Mouse (Mus musculus) hindbrain, postnatal 0 days (tissue): ENCODE measurements at regions not wholly inside any gene's neighbourhood (a gene's known extent, or its start where the extent isn't known, plus 50 kb on each side); places are given as distances from the start of the nearest gene placed in this dataset.
"Not testable (repeated sequence)": the region's sequence is repeated elsewhere in the genome, so short reads cannot be mapped to it uniquely, and the experiment has no call there.

Experiments
- ATAC-seq: fragments of 200-750 bp; cut with Nextera tagmentation; 2 replicates; pipeline ENCODE4 v1.8.0; 2017; ENCODE audit warnings: mild to moderate bottlenecking, moderate TSS enrichment, moderate library complexity
- DNase-seq: peaks from one replicate; pipeline ENCODE4 v3.0.0-alpha.2; 2015; ENCODE audit warnings: low spot score
- H3K27ac ChIP-seq: fragments of 300-500 bp; sonication (generic); 2 replicates; pipeline ENCODE4 v1.5.1; 2014; ENCODE audit warnings: mild to moderate bottlenecking
- H3K27me3 ChIP-seq: fragments of 300-500 bp; sonication (generic); 2 replicates; pipeline ENCODE4 v1.6.1; 2014; ENCODE audit warnings: low read length, mixed read lengths; ENCODE audit not compliant: insufficient read depth
- H3K36me3 ChIP-seq: fragments of 300-500 bp; sonication (generic); 2 replicates; pipeline ENCODE4 v1.6.1; 2014; ENCODE audit warnings: low read length, mixed read lengths; ENCODE audit not compliant: insufficient read depth
- H3K4me1 ChIP-seq: fragments of 300-500 bp; sonication (generic); 2 replicates; pipeline ENCODE4 v1.6.1; 2014; ENCODE audit warnings: antibody characterized with exemption, low read length, mixed read lengths; ENCODE audit not compliant: insufficient read depth
- H3K4me2 ChIP-seq: fragments of 300-500 bp; sonication (generic); 2 replicates; pipeline ENCODE4 v1.6.1; 2014; ENCODE audit warnings: low read depth, mild to moderate bottlenecking, low read length, moderate library complexity, mixed read lengths
- H3K4me3 ChIP-seq: fragments of 300-500 bp; sonication (generic); 2 replicates; pipeline ENCODE4 v1.5.1; 2014; ENCODE audit warnings: low read length
- H3K9ac ChIP-seq: fragments of 300-500 bp; sonication (generic); replicated peaks from 2 replicates; pipeline ENCODE4 v1.6.1; 2014; ENCODE audit warnings: mild to moderate bottlenecking, low read length, moderate library complexity, mixed read lengths
- H3K9me3 ChIP-seq: fragments of 300-500 bp; sonication (generic); 2 replicates; pipeline ENCODE4 v1.6.1; 2016; ENCODE audit warnings: low read length, mixed read lengths
- CTCF ChIP-seq: IDR thresholded peaks from 2 replicates; pipeline ENCODE4 v1.5.1; 2016; ENCODE audit warnings: antibody characterized with exemption, control low read depth, low read depth
- WGBS: fragments of 180-500 bp; shearing (Covaris S2); extraction: QIAGEN DNeasy Blood & Tissue Kit; methylation state at CpG from one replicate; pipeline ENCODE4 v1.1.7; 2014; 5-methylcytosine and 5-hydroxymethylcytosine counted together

- TF ChIP-seq CTCF: no peak
- no peak overlapping the region for H3K9ac ChIP-seq
- no peaks in the 10 kb centered on the region for H3K36me3 ChIP-seq
- no peaks in the 10 kb centered on the region for H3K27me3 ChIP-seq
- H3K4me2 ChIP-seq: no peak overlapping the region
- no peaks in the 10 kb centered on the region for H3K9me3 ChIP-seq
- no peak overlapping the region for H3K27ac ChIP-seq
- no peaks in the 10 kb centered on the region for H3K4me1 ChIP-seq
- ATAC-seq: no peak
- DNase-seq: no peak
- 85% methylated on average over 1 of the region's 1 CpGs for WGBS
- H3K4me3 ChIP-seq: no peak overlapping the region
Measured at GRCm38 (mm10) chr10:126299962-126300361, 334.0 kb downstream of the Lrig3 start.

GRCm38 (mm10) chr10:126298211-126298610 is 332.2 kb downstream of the Lrig3 start:
- Histone ChIP-seq H3K9ac (no peak overlapping the region), H3K4me2 (no peak overlapping the region), H3K9me3 (no peaks in the 10 kb centered on the region), H3K4me1 (no peaks in the 10 kb centered on the region), H3K4me3 (no peak overlapping the region), H3K27ac (no peak overlapping the region), H3K27me3 (no peaks in the 10 kb centered on the region), H3K36me3 (no peaks in the 10 kb centered on the region)
- no peak for DNase-seq
- 79% methylated on average over 6 of the region's 6 CpGs for WGBS
- no peak for ATAC-seq
- TF ChIP-seq CTCF: no peak

GRCm38 (mm10) chr10:126295853-126296252 is 329.9 kb downstream of the Lrig3 start:
- DNase-seq (no peak), ATAC-seq (no peak)
- H3K27ac ChIP-seq: no peak overlapping the region
- 55% methylated on average over 7 of the region's 7 CpGs for WGBS
- TF ChIP-seq CTCF: no peak
- no peaks in the 10 kb centered on the region for H3K27me3 ChIP-seq
- H3K4me2 ChIP-seq: no peak overlapping the region
- no peak overlapping the region for H3K4me3 ChIP-seq
- H3K36me3 ChIP-seq: no peaks in the 10 kb centered on the region
- H3K4me1 ChIP-seq: no peaks in the 10 kb centered on the region
- no peak overlapping the region for H3K9ac ChIP-seq
- H3K9me3 ChIP-seq: no peaks in the 10 kb centered on the region

- TF ChIP-seq CTCF: no peak
- Histone ChIP-seq H3K9ac (no peak overlapping the region), H3K4me1 (no peaks in the 10 kb centered on the region), H3K9me3 (no peaks in the 10 kb centered on the region), H3K27me3 (no peaks in the 10 kb centered on the region), H3K36me3 (no peaks in the 10 kb centered on the region), H3K27ac (no peak overlapping the region), H3K4me2 (no peak overlapping the region), H3K4me3 (no peak overlapping the region)
- no peak for DNase-seq
- no peak for ATAC-seq
Measured at GRCm38 (mm10) chr10:126291765-126292164, 325.8 kb downstream of the Lrig3 start.

GRCm38 (mm10) chr10:126285096-126285495 is 319.1 kb downstream of the Lrig3 start:
- H3K27me3 ChIP-seq, H3K9ac ChIP-seq, H3K9me3 ChIP-seq, H3K4me3 ChIP-seq, H3K4me2 ChIP-seq, ATAC-seq, DNase-seq, H3K4me1 ChIP-seq, H3K36me3 ChIP-seq, H3K27ac ChIP-seq: not testable (repeated sequence)
- WGBS: 91% methylated on average over 8 of the region's 13 CpGs

GRCm38 (mm10) chr10:126270376-126270775 is 304.4 kb downstream of the Lrig3 start:
- Histone ChIP-seq H3K4me3 (no peak overlapping the region), H3K4me2 (no peak overlapping the region), H3K36me3 (no peaks in the 10 kb centered on the region), H3K9ac (no peak overlapping the region), H3K27ac (no peak overlapping the region), H3K4me1 (no peaks in the 10 kb centered on the region), H3K9me3 (no peaks in the 10 kb centered on the region), H3K27me3 (no peaks in the 10 kb centered on the region)
- DNase-seq (no peak), ATAC-seq (no peak)
- 93% methylated on average over 12 of the region's 12 CpGs for WGBS
- no peak for TF ChIP-seq CTCF

GRCm38 (mm10) chr10:126267321-126267998 is 301.5 kb downstream of the Lrig3 start:
- Histone ChIP-seq H3K9me3 (no peaks in the 10 kb centered on the region), H3K27me3 (no peaks in the 10 kb centered on the region), H3K27ac (no peak overlapping the region), H3K36me3 (no peaks in the 10 kb centered on the region), H3K4me2 (no peak overlapping the region), H3K9ac (no peak overlapping the region), H3K4me1 (no peaks in the 10 kb centered on the region), H3K4me3 (no peak overlapping the region)
- TF ChIP-seq CTCF: no peak
- ATAC-seq (no peak), DNase-seq (no peak)
- 91% methylated on average over 2 of the region's 2 CpGs for WGBS
